Mouse (Mus musculus): ENCODE results near the gene Hes6. TPM values are rescaled to one million over a fixed set of nuclear protein-coding genes. Genes with fewer than 3 reads are reported as not detected.

Gene Hes6
- 79.3 and 84.4 TPM in 2 replicates for polyA plus RNA-seq (2014; fragmentation: Nextera tagmentation; extraction: Ambion mirVana)

DNA sequence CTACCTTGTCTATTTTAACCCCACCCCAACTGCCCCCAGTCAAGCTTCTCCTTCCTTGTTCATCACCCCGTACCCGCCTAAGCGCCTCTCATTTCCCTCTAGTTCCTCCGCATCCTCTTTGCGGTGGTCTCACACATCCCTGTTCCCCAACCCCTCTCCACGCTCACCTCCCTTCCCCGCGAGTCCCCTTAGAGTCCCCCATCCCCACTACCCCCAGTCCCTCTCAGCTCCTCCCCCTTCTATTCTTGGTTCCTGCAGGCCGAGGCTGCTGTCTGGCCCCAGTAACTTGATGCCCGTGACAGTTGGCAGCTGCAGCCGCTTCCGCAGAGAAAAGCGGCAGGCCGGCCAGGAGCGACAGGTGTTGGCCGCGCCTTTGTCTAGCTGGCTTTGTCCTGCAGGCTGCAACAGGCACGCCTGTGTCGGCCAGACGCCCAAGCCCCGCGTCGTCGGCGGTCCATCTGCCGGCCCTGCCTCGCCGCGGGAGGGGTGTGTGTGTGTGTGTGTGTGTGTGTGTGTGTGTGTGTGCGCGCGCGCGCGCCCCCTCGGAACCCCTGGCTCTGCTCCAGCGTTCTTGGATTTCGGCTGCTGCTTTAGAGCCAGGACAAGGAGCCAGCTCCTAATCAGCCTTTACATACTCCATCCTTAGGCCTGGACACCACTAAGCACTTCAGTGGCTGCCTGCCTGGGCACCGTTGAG, at the start of gene Hes6:
Gene Hes6 (minus strand): TSS at position 141 of the 697 bp plus-strand sequence.
- Histone ChIP-seq H3K4me2 (ENCODE audit: low read length) (peak within 1 kb of the TSS; percentile 93), H3K9ac (ENCODE audit: low read length) (peak within 1 kb of the TSS; percentile 44), H3K27ac (ENCODE audit: low read depth) (peak within 1 kb of the TSS; percentile 71), H3K4me1 (replicated peaks; ENCODE audit: control insufficient read depth, insufficient read depth, low read length) (peaks cover 21% of the 10 kb centered on the region), H3K27me3 (replicated peaks; ENCODE audit: control insufficient read depth, insufficient read depth, low read length) (no peaks in the 10 kb centered on the region), H3K9me3 (ENCODE audit: control insufficient read depth, low read length) (no peaks in the 10 kb centered on the region), H3K4me3 (ENCODE audit: low read depth, low read length) (peak within 1 kb of the TSS; percentile 50), H3K36me3 (ENCODE audit: control insufficient read depth, insufficient read depth, low read length) (peaks cover 11% of the 10 kb centered on the region)
- WGBS = 1% methylated on average over 39 of the region's 39 CpGs
- ATAC-seq (replicated peaks; ENCODE audit: low FRiP score, low TSS enrichment, low read depth) (peak; percentile 38), DNase-seq (ENCODE audit: low spot score) (peak; percentile 84)

- peaks cover 11% of the 10 kb centered on the region for H3K4me1 ChIP-seq (replicated peaks; ENCODE audit: control insufficient read depth, insufficient read depth, low read length)
- H3K27ac ChIP-seq (ENCODE audit: low read depth) = no peak overlapping the region
- ATAC-seq (replicated peaks; ENCODE audit: low FRiP score, low TSS enrichment, low read depth) = no peak
- no peak overlapping the region for H3K9ac ChIP-seq (ENCODE audit: low read length)
- no peaks in the 10 kb centered on the region for H3K27me3 ChIP-seq (replicated peaks; ENCODE audit: control insufficient read depth, insufficient read depth, low read length)
- H3K36me3 ChIP-seq (ENCODE audit: control insufficient read depth, insufficient read depth, low read length) = no peaks in the 10 kb centered on the region
- no peak overlapping the region for H3K4me2 ChIP-seq (ENCODE audit: low read length)
- H3K9me3 ChIP-seq (ENCODE audit: control insufficient read depth, low read length) = no peaks in the 10 kb centered on the region
- WGBS = 83% methylated on average over 13 of the region's 13 CpGs
- H3K4me3 ChIP-seq (ENCODE audit: low read depth, low read length) = no peak overlapping the region
- no peak for DNase-seq (ENCODE audit: low spot score)
Measured at GRCm38 (mm10) chr1:91463336-91463995, 49.6 kb upstream of the Hes6 start.

DNA sequence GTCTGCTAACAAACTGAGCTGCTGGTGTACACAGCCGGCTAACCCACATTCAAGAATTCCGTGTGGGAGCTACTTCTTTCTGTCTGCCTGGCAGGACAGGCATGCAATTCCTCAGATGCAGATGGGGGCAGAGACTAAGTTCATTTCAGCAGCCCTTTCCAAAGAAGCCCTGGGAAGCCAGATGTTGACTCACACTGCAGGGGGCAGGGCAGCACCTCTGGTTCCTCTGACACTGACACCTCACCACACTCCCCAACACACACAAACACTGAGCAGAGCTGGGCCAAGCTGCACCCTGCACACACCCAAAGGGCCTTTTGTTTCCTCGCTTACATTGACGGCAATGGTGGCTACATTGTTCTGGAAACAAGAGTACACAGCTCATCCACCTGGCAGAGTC, 46.7 kb upstream of the Hes6 start:
- no peak for DNase-seq (ENCODE audit: low spot score)
- no peak for ATAC-seq (replicated peaks; ENCODE audit: low FRiP score, low TSS enrichment, low read depth)
- Histone ChIP-seq H3K4me1 (replicated peaks; ENCODE audit: control insufficient read depth, insufficient read depth, low read length) (peaks cover 39% of the 10 kb centered on the region), H3K27me3 (replicated peaks; ENCODE audit: control insufficient read depth, insufficient read depth, low read length) (no peaks in the 10 kb centered on the region), H3K4me2 (ENCODE audit: low read length) (no peak overlapping the region), H3K9me3 (ENCODE audit: control insufficient read depth, low read length) (no peaks in the 10 kb centered on the region), H3K4me3 (ENCODE audit: low read depth, low read length) (no peak overlapping the region), H3K36me3 (ENCODE audit: control insufficient read depth, insufficient read depth, low read length) (no peaks in the 10 kb centered on the region), H3K9ac (ENCODE audit: low read length) (no peak overlapping the region), H3K27ac (ENCODE audit: low read depth) (no peak overlapping the region)
- 42% methylated on average over 4 of the region's 4 CpGs for WGBS

GRCm38 (mm10) chr1:91460069-91460468, 46.2 kb upstream of the Hes6 start:
- Histone ChIP-seq H3K9me3 (ENCODE audit: control insufficient read depth, low read length) (no peaks in the 10 kb centered on the region), H3K36me3 (ENCODE audit: control insufficient read depth, insufficient read depth, low read length) (no peaks in the 10 kb centered on the region), H3K27me3 (replicated peaks; ENCODE audit: control insufficient read depth, insufficient read depth, low read length) (no peaks in the 10 kb centered on the region), H3K4me1 (replicated peaks; ENCODE audit: control insufficient read depth, insufficient read depth, low read length) (peaks cover 44% of the 10 kb centered on the region), H3K27ac (ENCODE audit: low read depth) (peak overlapping the region; percentile 62; the same call in 1 of the 2 replicates), H3K4me3 (ENCODE audit: low read depth, low read length) (peak overlapping the region; percentile 70), H3K9ac (ENCODE audit: low read length) (no peak overlapping the region), H3K4me2 (ENCODE audit: low read length) (peak overlapping the region; percentile 82)
- no peak for ATAC-seq (replicated peaks; ENCODE audit: low FRiP score, low TSS enrichment, low read depth)
- no peak for DNase-seq (ENCODE audit: low spot score)
- WGBS = 35% methylated on average over 7 of the region's 7 CpGs

GRCm38 (mm10) chr1:91459059-91459809, 45.4 kb upstream of the Hes6 start, which contains the start of gene Per2:
Gene Per2, minus strand, starts transcription at chr1:91459324.
- Histone ChIP-seq H3K27ac (ENCODE audit: low read depth) (peak within 1 kb of the TSS; percentile 95), H3K36me3 (ENCODE audit: control insufficient read depth, insufficient read depth, low read length) (no peaks in the 10 kb centered on the region), H3K4me1 (replicated peaks; ENCODE audit: control insufficient read depth, insufficient read depth, low read length) (peaks cover 45% of the 10 kb centered on the region), H3K4me3 (ENCODE audit: low read depth, low read length) (peak within 1 kb of the TSS; percentile 70), H3K4me2 (ENCODE audit: low read length) (peak within 1 kb of the TSS; percentile 82), H3K9ac (ENCODE audit: low read length) (peak within 1 kb of the TSS; percentile 69), H3K9me3 (ENCODE audit: control insufficient read depth, low read length) (no peaks in the 10 kb centered on the region), H3K27me3 (replicated peaks; ENCODE audit: control insufficient read depth, insufficient read depth, low read length) (no peaks in the 10 kb centered on the region)
- under 1% methylated on average over 91 of the region's 91 CpGs for WGBS
- ATAC-seq (replicated peaks; ENCODE audit: low FRiP score, low TSS enrichment, low read depth) = peak; percentile 93
- peak; percentile 99 for DNase-seq (ENCODE audit: low spot score)

- 10% methylated on average over 8 of the region's 8 CpGs for WGBS
- peak; percentile 70 for DNase-seq (ENCODE audit: low spot score)
Measured at GRCm38 (mm10) chr1:91458223-91458861, 44.5 kb upstream of the Hes6 start.

DNA sequence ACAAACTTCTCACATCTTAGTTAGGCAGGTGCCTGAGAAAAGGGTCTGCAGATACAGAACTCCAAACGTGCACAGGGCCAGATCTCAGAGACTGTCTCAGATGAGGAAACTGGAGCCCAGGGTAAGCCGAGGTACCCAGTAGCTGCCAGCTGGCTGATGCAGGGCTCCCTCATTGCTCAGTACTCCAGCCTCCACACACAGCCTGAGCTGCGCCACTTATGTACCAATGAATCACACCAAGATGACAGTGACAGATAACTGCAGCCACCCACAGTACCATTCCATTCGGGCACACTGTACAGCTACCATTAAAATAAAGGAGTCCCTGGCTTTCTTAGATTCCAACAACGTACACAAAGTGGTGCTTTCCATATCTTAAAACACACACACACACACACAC, 43.9 kb upstream of the Hes6 start:
- no peaks in the 10 kb centered on the region for H3K27me3 ChIP-seq (replicated peaks; ENCODE audit: control insufficient read depth, insufficient read depth, low read length)
- H3K9ac ChIP-seq (ENCODE audit: low read length) = 0 out of 2 replicates have a peak overlapping the region, but pooled peaks have one; percentile 69
- H3K4me3 ChIP-seq (ENCODE audit: low read depth, low read length) = peak overlapping the region; percentile 70
- DNase-seq (ENCODE audit: low spot score) = no peak
- peak overlapping the region; percentile 82 for H3K4me2 ChIP-seq (ENCODE audit: low read length)
- peaks cover 49% of the 10 kb centered on the region for H3K4me1 ChIP-seq (replicated peaks; ENCODE audit: control insufficient read depth, insufficient read depth, low read length)
- no peak for ATAC-seq (replicated peaks; ENCODE audit: low FRiP score, low TSS enrichment, low read depth)
- no peaks in the 10 kb centered on the region for H3K9me3 ChIP-seq (ENCODE audit: control insufficient read depth, low read length)
- H3K36me3 ChIP-seq (ENCODE audit: control insufficient read depth, insufficient read depth, low read length) = no peaks in the 10 kb centered on the region
- 34% methylated on average over 5 of the region's 5 CpGs for WGBS
- peak overlapping the region; percentile 95 for H3K27ac ChIP-seq (ENCODE audit: low read depth)

More at GRCm38 (mm10) chr1:91458223-91458861, 44.5 kb upstream of the Hes6 start:
- ATAC-seq (replicated peaks; ENCODE audit: low FRiP score, low TSS enrichment, low read depth) = 0 out of 2 replicates have a peak, but pooled peaks have one; percentile 5
- H3K9ac ChIP-seq (ENCODE audit: low read length) = peak overlapping the region; percentile 69
- H3K4me3 ChIP-seq (ENCODE audit: low read depth, low read length) = peak overlapping the region; percentile 70
- H3K36me3 ChIP-seq (ENCODE audit: control insufficient read depth, insufficient read depth, low read length) = no peaks in the 10 kb centered on the region
- no peaks in the 10 kb centered on the region for H3K27me3 ChIP-seq (replicated peaks; ENCODE audit: control insufficient read depth, insufficient read depth, low read length)
- no peaks in the 10 kb centered on the region for H3K9me3 ChIP-seq (ENCODE audit: control insufficient read depth, low read length)
- H3K27ac ChIP-seq (ENCODE audit: low read depth) = peak overlapping the region; percentile 95
- H3K4me2 ChIP-seq (ENCODE audit: low read length) = peak overlapping the region; percentile 82
- peaks cover 49% of the 10 kb centered on the region for H3K4me1 ChIP-seq (replicated peaks; ENCODE audit: control insufficient read depth, insufficient read depth, low read length)

- Histone ChIP-seq H3K36me3 (ENCODE audit: control insufficient read depth, insufficient read depth, low read length) (no peaks in the 10 kb centered on the region), H3K4me3 (ENCODE audit: low read depth, low read length) (no peak overlapping the region), H3K4me1 (replicated peaks; ENCODE audit: control insufficient read depth, insufficient read depth, low read length) (peaks cover 50% of the 10 kb centered on the region), H3K27me3 (replicated peaks; ENCODE audit: control insufficient read depth, insufficient read depth, low read length) (no peaks in the 10 kb centered on the region), H3K27ac (ENCODE audit: low read depth) (peak overlapping the region; percentile 95), H3K4me2 (ENCODE audit: low read length) (peak overlapping the region; percentile 82), H3K9ac (ENCODE audit: low read length) (no peak overlapping the region), H3K9me3 (ENCODE audit: control insufficient read depth, low read length) (no peaks in the 10 kb centered on the region)
- WGBS = 84% methylated on average over 4 of the region's 4 CpGs
- ATAC-seq (replicated peaks; ENCODE audit: low FRiP score, low TSS enrichment, low read depth) = no peak
- DNase-seq (ENCODE audit: low spot score) = no peak
Measured at GRCm38 (mm10) chr1:91457116-91457515, 43.3 kb upstream of the Hes6 start.

All from intestine, embryonic 14.5 days (tissue).